Mouse (Mus musculus): Measurements from ENCODE around the gene Zc3h4.
"Not testable (repeated sequence)": the region's sequence is repeated elsewhere in the genome, so short reads cannot be mapped to it uniquely, and the experiment has no call there.

Gene Zc3h4

DNA sequence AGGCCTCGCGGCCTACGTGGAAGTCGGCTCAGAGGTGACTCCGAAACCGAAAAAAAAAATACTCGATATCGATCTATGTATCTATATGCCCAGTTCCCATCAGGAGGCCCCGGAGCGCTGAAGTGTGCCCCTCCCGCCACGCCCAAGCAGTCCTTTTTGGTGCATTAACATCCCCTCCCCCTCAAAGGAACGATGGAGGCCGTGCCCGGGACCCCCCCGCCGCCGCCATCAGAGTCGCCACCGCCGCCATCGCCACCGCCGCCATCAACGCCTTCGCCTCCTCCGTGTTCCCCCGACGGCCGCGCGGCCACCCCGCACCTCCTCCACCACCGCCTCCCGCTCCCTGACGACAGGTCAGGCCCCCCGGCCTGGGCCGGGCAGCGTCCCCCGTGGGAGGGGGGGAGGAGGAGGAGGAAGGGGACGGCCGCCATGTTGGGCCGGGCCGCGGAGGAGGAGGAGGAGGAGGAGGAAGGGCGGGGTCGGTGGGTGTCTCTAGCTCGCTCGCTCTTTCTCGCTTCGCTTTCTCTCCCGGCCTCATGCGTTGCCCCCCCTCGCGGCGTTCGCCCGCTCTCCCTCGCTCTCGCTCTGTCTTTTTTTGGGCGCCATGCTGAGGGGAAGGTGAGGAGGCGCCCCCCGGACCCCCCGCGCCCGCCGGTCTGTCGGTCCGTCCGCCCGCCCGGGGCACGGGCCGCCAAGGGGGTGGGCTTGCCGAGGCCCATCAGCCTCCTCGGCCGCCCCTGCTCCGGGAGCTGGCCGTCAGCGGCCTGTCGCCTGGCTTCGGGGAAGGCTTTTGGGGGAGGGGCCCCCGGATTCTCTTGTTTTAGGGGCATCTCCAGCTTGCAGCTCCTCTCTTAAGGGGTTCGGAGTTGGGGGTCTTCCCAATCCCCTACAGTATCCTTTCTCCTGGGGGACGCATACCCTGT is at the start of gene Zc3h4:
Zc3h4 (plus strand) TSS at position 222 of the 923 bp plus-strand sequence.
- DNase-seq (ENCODE audit: low read depth), result peak; percentile 71

DNA sequence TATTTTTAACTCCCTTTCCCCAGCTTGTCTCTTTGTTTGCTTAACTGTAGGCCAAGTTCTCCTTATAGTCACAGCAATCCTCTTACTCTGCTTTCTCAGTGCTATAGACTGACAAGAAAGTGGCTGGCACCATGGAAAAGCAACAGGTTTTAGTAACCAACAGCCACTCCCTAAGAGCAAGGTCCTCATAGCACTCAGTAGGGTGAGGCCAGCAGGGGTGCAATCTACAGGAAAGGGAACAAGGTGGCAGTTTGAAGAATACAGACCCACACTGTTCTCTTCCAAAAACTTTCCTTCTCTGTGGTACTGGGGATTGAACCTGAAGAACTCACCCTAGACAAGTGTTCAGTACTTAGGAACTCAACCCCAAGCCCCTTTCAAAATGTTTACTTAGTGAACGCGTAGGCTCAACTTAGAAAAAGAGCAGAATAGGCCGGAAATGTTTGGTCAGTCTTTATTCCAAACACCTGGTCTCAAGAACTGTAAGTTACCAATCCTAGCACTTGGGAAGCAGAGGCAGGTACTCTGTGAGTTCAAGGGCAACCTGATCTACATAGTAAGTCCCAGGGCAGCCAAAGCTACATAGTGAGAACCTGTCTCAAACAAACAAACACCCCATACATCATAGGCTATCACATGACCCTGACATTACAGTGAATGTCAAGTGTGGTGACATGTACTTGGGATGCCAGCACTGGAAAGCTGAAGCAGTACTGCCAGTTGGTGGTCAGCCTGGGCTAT is 44.7 kb upstream of the Zc3h4 start:
- no peak for DNase-seq (ENCODE audit: low read depth)

DNA sequence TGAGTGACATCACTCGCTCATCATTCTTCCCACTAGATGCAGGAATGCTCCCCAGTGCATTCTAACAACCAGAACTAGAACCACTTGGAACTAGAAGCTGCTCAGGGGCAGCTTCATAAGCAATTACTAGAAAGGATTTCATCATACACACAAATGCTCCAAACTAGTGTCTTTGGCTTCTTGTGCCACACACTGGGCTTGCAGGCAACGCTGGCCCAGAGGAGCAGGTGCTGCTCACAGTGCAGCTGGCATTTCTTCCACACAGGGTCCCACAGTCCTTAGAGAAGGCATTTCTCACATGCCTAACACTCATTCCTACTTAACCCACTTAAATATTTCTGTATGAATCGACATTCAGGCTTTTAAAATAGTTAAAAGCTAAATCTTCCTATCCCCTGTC is 43.1 kb upstream of the Zc3h4 start:
- DNase-seq (ENCODE audit: low read depth), result no peak

GRCm38 (mm10) chr7:16364319-16364718 is 36.4 kb upstream of the Zc3h4 start:
- DNase-seq (ENCODE audit: low read depth), result no peak

- DNase-seq (ENCODE audit: low read depth), result no peak
Observed at GRCm38 (mm10) chr7:16364901-16365500, 35.7 kb upstream of the Zc3h4 start.

GRCm38 (mm10) chr7:16366133-16366646 is 34.5 kb upstream of the Zc3h4 start:
- DNase-seq (ENCODE audit: low read depth), result no peak

GRCm38 (mm10) chr7:16366669-16367068 is 34.0 kb upstream of the Zc3h4 start:
- DNase-seq (ENCODE audit: low read depth), result no peak

DNA sequence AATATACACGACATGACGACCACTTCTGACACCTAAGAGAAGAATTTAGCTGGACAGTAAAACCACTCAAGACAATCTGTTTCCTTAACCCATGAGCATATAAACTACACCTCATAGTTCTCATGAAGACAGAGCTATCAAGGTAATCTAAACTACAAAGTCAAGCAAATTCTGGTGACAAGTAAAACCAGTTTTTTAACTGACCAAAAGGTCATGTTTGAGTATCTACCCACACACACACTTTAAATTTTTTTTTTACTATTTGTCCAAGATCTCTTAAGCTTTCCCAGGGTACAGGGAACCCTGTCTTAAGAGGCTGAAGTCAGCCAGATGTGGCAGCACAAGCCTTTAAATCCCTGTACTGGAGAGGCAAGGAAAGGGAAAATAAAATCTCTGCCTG is 31.9 kb upstream of the Zc3h4 start:
- no peak for DNase-seq (ENCODE audit: low read depth)

DNA sequence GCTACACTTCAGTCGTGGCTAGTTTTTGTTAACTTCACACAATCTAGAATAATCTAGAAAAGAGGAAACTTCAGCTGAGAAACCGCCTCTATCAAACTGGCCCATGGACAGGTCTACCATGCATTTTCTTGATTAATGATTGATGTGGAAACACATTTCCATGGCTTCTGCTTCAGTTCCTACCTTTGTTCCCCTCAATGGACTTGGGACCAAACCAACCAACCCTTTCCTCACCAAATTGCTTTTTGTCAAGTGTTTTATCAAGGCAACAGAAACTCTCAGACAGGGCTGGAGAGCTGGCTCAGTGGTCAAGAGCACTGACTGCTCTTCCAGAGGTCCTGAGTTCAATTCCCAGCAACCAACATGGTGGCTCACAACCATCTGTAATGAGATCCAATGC is 30.1 kb upstream of the Zc3h4 start:
- DNase-seq (ENCODE audit: low read depth), result no peak

DNA sequence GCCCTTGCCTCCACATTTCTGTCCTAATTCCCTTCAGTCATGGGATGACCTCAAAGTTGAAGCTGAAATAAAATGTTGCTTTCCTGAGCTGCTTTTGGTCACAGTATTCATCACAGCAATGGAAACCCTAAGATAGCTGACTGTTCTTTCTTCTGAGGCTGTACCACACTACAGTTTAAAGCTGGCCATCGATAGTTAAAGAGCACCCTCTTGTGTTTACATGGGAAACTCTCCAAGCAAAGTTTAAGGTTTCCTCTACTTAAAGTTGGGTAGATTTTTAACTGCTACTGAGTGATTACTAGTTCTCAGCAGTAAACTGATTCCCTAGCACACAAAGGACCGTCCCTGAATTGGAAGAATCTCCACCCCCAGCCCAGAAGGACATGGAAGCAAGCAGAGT is 27.0 kb upstream of the Zc3h4 start:
- DNase-seq (ENCODE audit: low read depth), result no peak

DNA sequence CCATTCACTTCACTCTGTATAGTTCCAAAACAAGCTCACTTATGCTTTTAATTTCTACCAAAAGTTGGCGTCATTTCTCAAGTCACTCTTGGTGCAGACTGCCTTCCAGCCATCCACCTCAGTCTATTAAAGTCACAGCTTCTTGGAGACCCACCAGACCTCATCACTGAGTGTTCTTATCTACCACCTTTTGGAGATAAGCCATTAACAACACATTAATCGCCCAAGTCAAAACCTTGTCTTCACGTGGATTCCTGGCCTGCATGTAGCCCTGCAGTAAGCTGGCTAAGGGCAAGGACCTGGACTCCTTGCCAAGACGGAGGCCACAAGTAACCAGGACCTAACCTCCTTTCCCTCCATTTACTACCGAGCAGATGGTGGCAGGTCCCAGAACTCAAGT is 25.7 kb upstream of the Zc3h4 start:
- DNase-seq (ENCODE audit: low read depth), result no peak

DNA sequence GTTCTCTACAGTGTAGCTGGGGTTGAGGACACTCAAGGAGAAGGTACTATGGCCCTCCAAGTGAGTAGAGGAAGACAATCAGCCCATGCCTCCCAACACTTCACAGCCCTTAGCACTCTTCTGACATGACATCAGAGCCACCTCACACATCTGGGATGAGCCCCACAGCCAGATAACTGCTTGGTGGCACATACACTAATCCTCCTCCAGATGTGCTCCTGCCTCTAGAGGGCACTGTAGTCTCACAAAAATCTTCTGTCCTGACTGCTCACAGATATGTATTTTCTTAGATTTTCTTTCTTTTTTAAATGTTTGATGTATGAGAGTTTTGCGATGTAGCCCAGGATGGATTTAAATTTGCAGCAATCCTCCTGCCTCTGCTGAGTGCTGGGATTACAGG is 24.2 kb upstream of the Zc3h4 start:
- no peak for DNase-seq (ENCODE audit: low read depth)

GRCm38 (mm10) chr7:16387160-16388041 is 13.3 kb upstream of the Zc3h4 start, which contains the start of gene Sae1:
Gene Sae1 (minus strand): TSS chr7:16387806.
- DNase-seq (ENCODE audit: low read depth), result peak; percentile 89

DNA sequence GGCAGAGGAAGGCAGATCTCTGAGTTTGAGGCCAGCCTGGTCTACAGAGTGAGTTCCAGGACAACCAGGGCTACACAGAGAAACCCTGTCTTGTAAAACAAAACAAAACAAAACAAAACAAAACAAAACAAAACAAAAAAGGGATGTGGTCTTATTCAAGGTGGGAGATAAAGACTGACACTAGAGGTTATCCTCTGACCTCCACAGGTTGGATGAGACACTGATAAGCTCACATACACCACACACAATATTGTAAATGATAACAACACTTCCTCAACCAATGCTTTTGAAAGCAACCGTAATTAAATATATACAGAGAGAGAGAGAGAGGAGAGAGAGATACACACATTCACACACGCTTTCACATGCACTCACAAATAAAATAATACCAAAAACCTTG is 10.8 kb upstream of the Zc3h4 start:
- DNase-seq (ENCODE audit: low read depth), result not testable (repeated sequence)

DNA sequence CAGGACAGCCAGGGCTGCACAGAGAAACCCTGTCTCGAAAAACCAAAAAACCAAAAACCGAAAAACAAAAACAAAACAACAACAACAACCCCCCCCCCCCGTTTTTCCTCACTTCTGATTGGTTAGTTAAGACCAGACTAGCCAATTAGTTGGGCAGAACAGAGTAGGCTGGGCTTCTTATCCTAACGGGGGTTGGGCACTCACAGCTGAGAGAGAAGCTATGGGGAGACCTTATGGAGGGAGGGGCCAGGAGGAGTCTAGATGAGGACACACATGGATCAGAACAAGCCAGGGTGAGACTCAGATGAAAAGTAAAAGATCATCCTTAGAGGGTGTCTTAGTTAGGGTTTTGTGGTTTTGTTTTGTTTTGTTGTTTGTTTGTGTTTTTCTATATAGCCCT is 7.8 kb upstream of the Zc3h4 start:
- DNase-seq (ENCODE audit: low read depth), result no peak

GRCm38 (mm10) chr7:16395944-16396343 is 4.8 kb upstream of the Zc3h4 start:
- no peak for DNase-seq (ENCODE audit: low read depth)

DNA sequence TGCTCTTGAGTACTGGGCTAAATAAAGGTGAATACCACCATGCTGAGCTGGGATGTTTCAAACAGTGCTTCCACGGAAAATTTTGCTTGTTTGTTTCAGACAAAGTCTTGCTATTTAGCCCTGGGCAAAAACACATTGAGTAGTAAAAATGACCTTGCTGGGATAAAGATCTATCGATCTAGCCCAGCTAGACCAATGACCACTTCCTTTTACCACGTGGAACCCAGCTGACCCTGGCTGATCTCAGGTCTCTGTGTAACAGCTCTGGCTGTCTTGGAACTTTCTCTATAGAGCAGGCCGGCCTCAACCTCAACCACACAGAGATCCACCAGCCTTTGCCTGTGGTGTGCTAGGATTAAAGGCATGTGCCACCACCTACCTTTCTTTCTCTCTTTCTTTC is 3.2 kb upstream of the Zc3h4 start:
- DNase-seq (ENCODE audit: low read depth), result no peak

GRCm38 (mm10) chr7:16398387-16399050 is 2.2 kb upstream of the Zc3h4 start:
- DNase-seq (ENCODE audit: low read depth), result no peak

GRCm38 (mm10) chr7:16399098-16399819 is 1.5 kb upstream of the Zc3h4 start:
- DNase-seq (ENCODE audit: low read depth), result peak; percentile 91
